Mouse (Mus musculus) liver, postnatal 0 days (tissue): ENCODE measurements around the gene Upk1a.

Source experiments
- CTCF ChIP-seq: sonication (generic); IDR thresholded peaks from 2 replicates; pipeline ENCODE4 v1.5.1; 2016; ENCODE audit warnings: antibody characterized with exemption, low read depth
- EP300 ChIP-seq: IDR thresholded peaks from 2 replicates; pipeline ENCODE4 v1.6.1; 2016; ENCODE audit warnings: antibody characterized with exemption, low read depth, mild to moderate bottlenecking

- no peak for TF ChIP-seq EP300
- TF ChIP-seq CTCF, result no peak
Observed at GRCm38 (mm10) chr7:30591605-30591951, 21.1 kb downstream of the Upk1a start.
